Mouse (Mus musculus) heart, adult 9 months (tissue): ENCODE measurements at regions not wholly inside any gene's neighbourhood (a gene's known extent, or its start where the extent isn't known, plus 50 kb on each side); places are given as distances from the start of the nearest gene placed in this dataset.

Source experiments
- DNase-seq, 2 experiments: peaks; one replicate each; pipeline ENCODE4 v3.0.0; 2022; ENCODE audit warnings: low spot score in 2 of 2

DNA sequence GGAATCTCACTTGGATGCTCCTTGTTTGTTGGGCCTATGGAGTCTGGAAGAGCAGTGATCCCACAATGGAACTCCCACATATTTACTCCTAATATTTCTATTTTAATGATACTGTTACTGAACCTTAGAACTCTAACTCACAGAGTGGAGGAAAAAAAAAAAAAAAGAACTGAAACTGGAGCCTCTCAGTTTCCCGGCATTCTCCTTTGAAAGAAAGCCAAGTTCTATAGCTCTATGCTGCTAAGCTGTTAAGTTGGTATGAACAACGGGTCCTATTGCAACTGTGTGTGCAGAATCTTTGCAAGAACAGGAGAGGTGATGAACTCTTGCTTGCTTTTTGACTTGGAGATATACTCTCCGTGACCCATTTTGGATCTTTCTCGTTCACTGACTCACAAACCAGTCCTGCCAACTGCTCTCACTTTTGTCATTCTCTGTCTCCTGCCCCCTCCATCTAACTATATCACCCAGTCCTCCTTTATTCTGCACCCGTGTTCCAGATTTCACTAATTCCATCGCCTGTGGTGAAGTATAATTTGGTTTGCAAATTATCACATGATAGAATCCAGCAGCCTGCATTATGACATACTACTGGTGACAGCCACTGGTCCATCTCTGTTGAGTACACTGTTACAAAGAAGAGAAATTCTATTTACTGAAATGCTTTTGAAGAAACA, 92.6 kb upstream of the Ctsc start:
- DNase-seq, result no peak

GRCm38 (mm10) chr7:88187555-88187954, 90.3 kb upstream of the Ctsc start:
- no peak for DNase-seq

GRCm38 (mm10) chr7:88192771-88193170, 85.1 kb upstream of the Ctsc start:
- peak in 1 of 2 experiments; percentile 59 for DNase-seq

- no peak for DNase-seq
Measured at GRCm38 (mm10) chr7:88199043-88199442, 78.8 kb upstream of the Ctsc start.

GRCm38 (mm10) chr7:88199929-88200538, 77.9 kb upstream of the Ctsc start:
- DNase-seq, result peak in 1 of 2 experiments; percentile 6

DNA sequence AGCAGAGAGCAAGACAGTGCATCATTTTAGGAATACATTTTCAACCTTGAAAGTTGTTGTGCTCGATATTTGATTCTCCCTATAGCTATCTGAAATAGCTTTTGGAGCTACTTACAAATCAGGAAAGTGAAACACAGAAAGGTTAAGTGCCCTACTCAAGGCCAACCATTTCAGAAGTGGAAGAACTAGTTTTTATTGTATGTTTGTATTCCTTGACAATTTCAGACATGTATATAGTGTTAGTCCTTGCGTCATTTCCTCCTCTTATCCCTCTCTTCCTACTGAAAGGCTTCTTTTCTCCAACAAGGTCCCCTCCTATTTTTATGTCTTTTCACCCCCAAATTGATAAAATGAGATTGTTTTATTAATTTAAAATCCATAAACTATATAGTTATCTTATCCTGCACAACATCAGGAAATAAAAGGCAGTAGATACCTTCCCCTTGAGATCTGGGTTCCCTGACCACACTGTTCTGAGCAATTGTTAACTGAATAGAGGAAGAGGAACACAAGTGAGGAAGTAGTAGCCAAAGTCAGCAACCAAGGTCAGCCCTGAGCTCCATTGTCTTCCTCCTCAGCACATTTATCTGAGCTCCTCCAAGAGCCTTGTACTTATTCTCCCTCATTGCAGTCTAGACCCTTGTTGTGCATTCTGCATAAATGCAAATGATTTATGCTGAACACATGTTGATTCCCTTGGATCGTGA, 76.1 kb upstream of the Ctsc start:
- peak in 1 of 2 experiments; percentile 29 for DNase-seq

GRCm38 (mm10) chr7:88206223-88206827, 71.6 kb upstream of the Ctsc start:
- DNase-seq, result no peak

- DNase-seq, result no peak
Measured at GRCm38 (mm10) chr7:88206914-88207710, 70.8 kb upstream of the Ctsc start.

DNA sequence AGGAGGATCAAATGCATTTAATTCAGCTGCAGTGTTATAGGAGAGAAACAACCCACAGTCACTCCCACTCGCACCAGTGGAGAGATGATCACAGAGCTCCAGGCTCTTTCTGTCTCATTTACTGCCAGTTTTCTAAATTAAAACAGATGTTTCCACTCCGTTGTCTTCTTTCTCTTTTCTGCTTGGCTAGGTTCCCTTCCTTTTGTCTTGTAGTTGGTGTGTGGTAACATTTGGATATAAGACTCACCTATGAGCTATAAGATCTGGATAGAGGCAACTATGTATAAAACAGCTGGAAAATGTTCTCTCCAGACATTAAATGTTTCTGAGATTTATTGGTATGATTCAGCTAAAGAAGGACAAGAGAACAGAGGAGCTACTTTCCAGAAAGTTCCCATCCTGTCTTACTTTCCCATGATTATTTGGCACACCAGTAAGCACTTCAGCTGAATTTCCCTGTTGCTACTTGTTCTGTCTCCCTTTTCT, 63.1 kb upstream of the Ctsc start:
- DNase-seq, result no peak

DNA sequence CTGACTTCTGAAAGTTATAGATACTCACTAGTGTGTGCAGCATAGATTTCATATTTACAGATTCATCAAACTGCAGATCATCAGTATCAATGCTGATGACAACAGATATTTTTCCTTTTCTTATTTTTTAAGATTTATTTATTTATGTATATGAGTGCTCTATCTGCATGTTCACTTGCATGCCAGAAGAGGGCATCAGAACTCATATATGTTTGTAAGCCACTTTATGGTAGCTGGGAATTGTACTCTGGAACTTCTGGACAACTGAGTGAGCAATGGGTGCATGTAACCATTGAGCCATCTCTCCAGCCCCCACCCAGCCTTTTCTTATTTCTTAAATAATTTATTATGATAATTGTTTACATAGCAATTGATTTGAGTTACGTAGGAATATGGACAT, 62.5 kb upstream of the Ctsc start:
- no peak for DNase-seq

GRCm38 (mm10) chr7:88222141-88222540, 55.7 kb upstream of the Ctsc start:
- no peak for DNase-seq

GRCm38 (mm10) chr7:88225800-88226199, 52.1 kb upstream of the Ctsc start:
- DNase-seq, result no peak
